Comparison of ENCODE assay signal across 22 mouse cellular contexts in the genomic region with DNA sequence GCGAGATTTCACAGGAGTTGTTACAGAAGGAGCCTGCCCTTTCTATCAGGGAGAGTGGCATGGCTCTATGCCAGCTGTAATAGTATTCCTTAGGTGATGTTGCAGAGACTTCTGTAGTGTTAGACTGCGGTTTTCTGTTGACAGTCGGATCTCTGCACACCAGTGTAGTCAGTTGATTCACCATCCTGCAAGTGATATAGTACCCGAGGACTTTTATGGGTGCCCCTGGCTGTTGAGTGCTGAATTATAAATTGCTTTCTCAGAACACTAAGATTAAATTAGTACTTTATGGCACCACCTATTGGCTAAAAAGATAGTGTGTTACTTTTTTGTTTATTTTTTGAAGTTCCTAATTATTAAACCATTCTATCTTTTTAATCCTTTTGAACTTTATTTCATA.
A peak's percentile ranks its signal among the peaks of the same experiment; 100 is the strongest.
DNase-seq lines count a peak whose midpoint lies in the region; ATAC-seq and TF ChIP-seq lines count a peak whose summit lies in the region.
"Had no signal": no experiment of that assay in that cellular context is flagged by ENCODE, and none has a peak within 500 bp of the region (broad histone marks: within the 10 kb centered on the region; RNA-seq: fewer than 3 reads in every experiment).

No protein-coding gene starts in this region.

- DNase-seq in cerebellum, postnatal 10 days, result peak; percentile 9 to 31
- no peak for DNase-seq in heart, postnatal 0 days (ENCODE audit: low spot score)
- DNase-seq in heart, postnatal 10 days, result no peak
- no peak for DNase-seq in left cerebral cortex, adult 2 months (ENCODE audit: extremely low spot score in 1 of 2, low spot score in 2 of 2)
- DNase-seq in left cerebral cortex, postnatal 10 days (ENCODE audit: extremely low spot score in 1 of 2, low spot score in 2 of 2), result no peak
- DNase-seq in Patski (ENCODE audit: low read depth, low spot score), result no peak
- DNase-seq in B cell, adult 2 months, result no peak
- DNase-seq: adrenal gland, postnatal 36 days; cerebellum, postnatal 36 days; gastrocnemius, postnatal 10 days; kidney, postnatal 25 days; layer of hippocampus, adult 9-11 months; lung, adult 2 months; midbrain, embryonic 14.5 days; thymus, postnatal 25 days had no signal

- H3K4me3 ChIP-seq in heart, postnatal 0 days (ENCODE audit: low read depth, low read length), result no peak overlapping the region
- no peak overlapping the region for H3K4me3 ChIP-seq in left cerebral cortex, adult 2 months
- H3K4me3 ChIP-seq: erythroblast, embryonic 14.5 days; forebrain, embryonic 15.5 days; heart, embryonic 12.5 days; hindbrain, embryonic 10.5 days had no signal

- no peaks in the 10 kb centered on the region for H3K36me3 ChIP-seq in heart, postnatal 0 days (replicated peaks; ENCODE audit: control insufficient read depth, insufficient read depth, low read length)
- H3K36me3 ChIP-seq: G1E; heart, embryonic 12.5 days had no signal

- POLR2A ChIA-PET in Patski (lab: Charles Lee), result no interaction called here

- H3K4me2 ChIP-seq in heart, postnatal 0 days (ENCODE audit: low read depth, low read length), result no peak overlapping the region
- H3K4me2 ChIP-seq: forebrain, embryonic 15.5 days; heart, embryonic 12.5 days had no signal

- in situ Hi-C loops in Patski (cut with MboI; ENCODE audit: low pct_unique_long_range_greater_than_20kb), result loop anchor here (5.0 kb wide), 1 partner anchor 422 kb away; no protein-coding TSS in a partner anchor

- no peaks in the 10 kb centered on the region for H3K27me3 ChIP-seq in heart, postnatal 0 days (ENCODE audit: control insufficient read depth, insufficient read depth, low read length)
- no peaks in the 10 kb centered on the region for H3K27me3 ChIP-seq in Patski
- H3K27me3 ChIP-seq: forebrain, embryonic 15.5 days; heart, embryonic 12.5 days had no signal

- H3K9me3 ChIP-seq in heart, postnatal 0 days (replicated peaks; ENCODE audit: control insufficient read depth, low read length), result no peaks in the 10 kb centered on the region
- H3K9me3 ChIP-seq: forebrain, embryonic 15.5 days; G1E; heart, embryonic 12.5 days; hindbrain, embryonic 10.5 days had no signal

- CTCF ChIA-PET in Patski (lab: Charles Lee), result interaction anchor here (0.9 to 2.9 kb wide), 6 partner anchors 420 to 503 kb away, joined by 3 to 19 read pairs (median 4); no protein-coding TSS in a partner anchor

- intact Hi-C loops in heart, postnatal 10 days (cut with DNase I), result loop anchor here (1.0 to 10.0 kb wide), 4 partner anchors 97 to 422 kb away; a partner anchor contains a TSS
- intact Hi-C loops in left cerebral cortex, adult 2 months (cut with DNase I), result loop anchor here (1.0 kb wide), 1 partner anchor 422 kb away; no protein-coding TSS in a partner anchor
- intact Hi-C loops in left cerebral cortex, postnatal 10 days (cut with DNase I), result loop anchor here (5.0 kb wide), 1 partner anchor 422 kb away; no protein-coding TSS in a partner anchor

- peak; percentile 29 for TF ChIP-seq CTCF in heart, postnatal 0 days (IDR thresholded peaks at IDR 0.05; ENCODE audit: low read depth)
- TF ChIP-seq CTCF in left cerebral cortex, adult 2 months (IDR thresholded peaks at IDR 0.05), result peak; percentile 39
- TF ChIP-seq CTCF in Patski (IDR thresholded peaks at IDR 0.05), result peak; percentile 27

- WGBS in heart, postnatal 0 days, result 35% methylated on average over 4 of the region's 4 CpGs

- no peak for ATAC-seq in cerebellum, adult (ENCODE audit: insufficient number of reproducible peaks, low FRiP score, low TSS enrichment)
- ATAC-seq in heart, postnatal 0 days (ENCODE audit: insufficient read depth, low read depth), result no peak
- ATAC-seq in Patski, result no peak
- ATAC-seq: forebrain, embryonic 15.5 days had no signal

- TF ChIP-seq EP300 in heart, postnatal 0 days (IDR thresholded peaks at IDR 0.05; ENCODE audit: low read depth), result no peak

- 0 out of 2 replicates have a peak, but pooled peaks cover 6% of the 10 kb centered on the region for H3K4me1 ChIP-seq in heart, postnatal 0 days (ENCODE audit: control insufficient read depth, insufficient read depth)
- H3K4me1 ChIP-seq: forebrain, embryonic 15.5 days; hindbrain, embryonic 10.5 days had no signal

- no peak overlapping the region for H3K27ac ChIP-seq in heart, postnatal 0 days (ENCODE audit: low read depth)
- no peak overlapping the region for H3K27ac ChIP-seq in left cerebral cortex, adult 2 months
- H3K27ac ChIP-seq: forebrain, embryonic 15.5 days; hindbrain, embryonic 10.5 days; macrophage had no signal

- no peak overlapping the region for H3K9ac ChIP-seq in heart, postnatal 0 days (replicated peaks; ENCODE audit: low read depth, low read length)
- H3K9ac ChIP-seq: forebrain, embryonic 15.5 days; heart, embryonic 12.5 days had no signal

Comparison
In these comparisons a context has a peak if more than half of its experiments do, and no peak if none do; other contexts are left out.
1. DNase-seq: peak in cerebellum, postnatal 10 days (2 of 2); none in heart, postnatal 0 days (single experiment), heart, postnatal 10 days (0 of 2), left cerebral cortex, adult 2 months (0 of 2), left cerebral cortex, postnatal 10 days (0 of 2), Patski (single experiment) and B cell, adult 2 months (0 of 2).
2. Peak in every context shown above with its lines, with median percentiles within 50 percentile points of each other: CTCF ChIP-seq.